Mouse (Mus musculus) hematopoietic multipotent progenitor cell, adult 10-12 weeks (in vitro differentiated cells): Measurements from ENCODE around the gene Acap1. TPM values are rescaled to one million over a fixed set of nuclear protein-coding genes. Genes with fewer than 3 reads are reported as not detected.

Experiments used
- polyA plus RNA-seq: library from polyadenylated mRNA; stranded (reverse); fragments of >175 nt; gene quantifications from 2 replicates; pipeline ENCODE4 v1.2.3, GENCODE M21; 2012; ENCODE audit warnings: low replicate concordance

Gene Acap1
- 193 and 275 TPM in 2 replicates for polyA plus RNA-seq

GRCm38 (mm10) chr11:69895291-69895690, at the start of gene Acap1:
Gene Acap1 (minus strand): TSS chr11:69895539.

GRCm38 (mm10) chr11:69935137-69935879, 40.0 kb upstream of the Acap1 start, which contains the start of gene Ybx2:
Gene Ybx2 (plus strand): TSS chr11:69935796.

GRCm38 (mm10) chr11:69921114-69922011, 26.0 kb upstream of the Acap1 start, which contains the start of gene Eif5a:
Gene Eif5a (minus strand): TSS chr11:69921958.

GRCm38 (mm10) chr11:69913554-69914371, 18.4 kb upstream of the Acap1 start, which contains the start of gene Gps2:
Gene Gps2 (plus strand): TSS chr11:69913888.

GRCm38 (mm10) chr11:69900471-69901405, 5.4 kb upstream of the Acap1 start, which contains the start of the genes 2810408A11Rik and Neurl4:
Gene 2810408A11Rik (minus strand): TSS chr11:69900987.
Gene Neurl4 (plus strand): TSS chr11:69901072.

GRCm38 (mm10) chr11:69880853-69881603, 14.3 kb downstream of the Acap1 start, which contains the start of gene Kctd11:
Gene Kctd11 (minus strand): TSS chr11:69881406.

GRCm38 (mm10) chr11:69877878-69878277, 17.5 kb downstream of the Acap1 start, which contains the start of gene Tmem95:
Gene Tmem95 (minus strand): TSS chr11:69878018.

GRCm38 (mm10) chr11:69858113-69858998, 37.0 kb downstream of the Acap1 start, which contains the start of gene Tnk1:
Gene Tnk1 (minus strand): TSS chr11:69858730.

GRCm38 (mm10) chr11:69846198-69846680, 49.1 kb downstream of the Acap1 start, which contains the start of gene Plscr3:
Gene Plscr3 (plus strand): TSS chr11:69846376.

GRCm38 (mm10) chr11:69837952-69838713, 57.2 kb downstream of the Acap1 start, which contains the start of gene Tmem256:
Gene Tmem256 (plus strand): TSS chr11:69838514.

GRCm38 (mm10) chr11:69837604-69837951, 57.8 kb downstream of the Acap1 start, which contains the start of gene Nlgn2:
Gene Nlgn2 (minus strand): TSS chr11:69837784.

Other genes with a start within 250 kb of the Acap1 start
- gene Sox15, start 240.2 kb downstream of the Acap1 start, polyA plus RNA-seq, result 0.34 and 0.66 TPM in 2 replicates
- 30.6 and 38.5 TPM in 2 replicates for gene Mpdu1, start 232.9 kb downstream of the Acap1 start, polyA plus RNA-seq
- 57.5 and 132 TPM in 2 replicates for gene Cd68, start 229.4 kb downstream of the Acap1 start, polyA plus RNA-seq
- gene Eif4a1, start 223.1 kb downstream of the Acap1 start, polyA plus RNA-seq, result 136 and 185 TPM in 2 replicates
- gene Senp3, start 213.5 kb downstream of the Acap1 start, polyA plus RNA-seq, result 60.8 and 121 TPM in 2 replicates
- gene Tnfsf13, start 209.8 kb downstream of the Acap1 start, polyA plus RNA-seq, result 2.6 and 5.5 TPM in 2 replicates
- 17.2 and 26.3 TPM in 2 replicates for gene Tnfsf12, start 199.7 kb downstream of the Acap1 start, polyA plus RNA-seq
- gene Tnfsfm13, start 199.4 kb downstream of the Acap1 start, polyA plus RNA-seq, result 5.4 and 13.6 TPM in 2 replicates
- 127 and 149 TPM in 2 replicates for gene Polr2a, start 136.9 kb downstream of the Acap1 start, polyA plus RNA-seq
- gene Slc35g3, start 133.6 kb downstream of the Acap1 start, polyA plus RNA-seq, result not detected in 2 replicates
- gene Zbtb4, start 129.6 kb downstream of the Acap1 start, polyA plus RNA-seq, result 133 and 229 TPM in 2 replicates
- gene Chrnb1, start 99.6 kb downstream of the Acap1 start, polyA plus RNA-seq, result 2.3 and 2.5 TPM in 2 replicates
- 0.86 and 1.1 TPM in 2 replicates for gene Fgf11, start 93.7 kb downstream of the Acap1 start, polyA plus RNA-seq
- gene Tmem102, start 89.9 kb downstream of the Acap1 start, polyA plus RNA-seq, result 0.17 and 0.45 TPM in 2 replicates
- not detected in 2 replicates for gene Gm39566, start 80.2 kb downstream of the Acap1 start, polyA plus RNA-seq
- not detected in 2 replicates for gene Spem2, start 77.1 kb downstream of the Acap1 start, polyA plus RNA-seq
- gene Spem1, start 73.4 kb downstream of the Acap1 start, polyA plus RNA-seq, result not detected in 2 replicates
- gene Nlgn2, start 57.8 kb downstream of the Acap1 start, polyA plus RNA-seq, result 3.5 and 7.7 TPM in 2 replicates
- gene Tmem256, start 57.0 kb downstream of the Acap1 start, polyA plus RNA-seq, result 239 and 507 TPM in 2 replicates
- gene Plscr3, start 49.2 kb downstream of the Acap1 start, polyA plus RNA-seq, result 37.9 and 61.0 TPM in 2 replicates
- gene Tnk1, start 36.8 kb downstream of the Acap1 start, polyA plus RNA-seq, result 1.7 TPM in 1 of 2 replicates, not detected in the other
- not detected in 2 replicates for gene Tmem95, start 17.5 kb downstream of the Acap1 start, polyA plus RNA-seq
- gene Kctd11, start 14.1 kb downstream of the Acap1 start, polyA plus RNA-seq, result 3.0 and 3.7 TPM in 2 replicates
- 1.1 and 1.5 TPM in 2 replicates for gene 2810408A11Rik, start 5.4 kb upstream of the Acap1 start, polyA plus RNA-seq
- gene Neurl4, start 5.5 kb upstream of the Acap1 start, polyA plus RNA-seq, result 67.4 and 137 TPM in 2 replicates
- 109 and 212 TPM in 2 replicates for gene Gps2, start 18.3 kb upstream of the Acap1 start, polyA plus RNA-seq
- 938 and 1,043 TPM in 2 replicates for gene Eif5a, start 26.4 kb upstream of the Acap1 start, polyA plus RNA-seq
- 0.54 and 2.7 TPM in 2 replicates for gene Ybx2, start 40.3 kb upstream of the Acap1 start, polyA plus RNA-seq
- gene Slc2a4, start 52.6 kb upstream of the Acap1 start, polyA plus RNA-seq, result 15.8 TPM in 1 of 2 replicates, not detected in the other
- 0.27 and 0.88 TPM in 2 replicates for gene Cldn7, start 69.2 kb upstream of the Acap1 start, polyA plus RNA-seq
- 123 and 255 TPM in 2 replicates for gene Ctdnep1, start 85.6 kb upstream of the Acap1 start, polyA plus RNA-seq
- 11.9 and 17.1 TPM in 2 replicates for gene Elp5, start 87.0 kb upstream of the Acap1 start, polyA plus RNA-seq
- 344 and 452 TPM in 2 replicates for gene Gabarap, start 95.6 kb upstream of the Acap1 start, polyA plus RNA-seq
- 67.4 and 84.5 TPM in 2 replicates for gene Phf23, start 100.2 kb upstream of the Acap1 start, polyA plus RNA-seq
- 49.3 and 51.4 TPM in 2 replicates for gene Dvl2, start 105.1 kb upstream of the Acap1 start, polyA plus RNA-seq
- gene Acadvl, start 119.9 kb upstream of the Acap1 start, polyA plus RNA-seq, result 24.5 and 32.0 TPM in 2 replicates
- gene Dlg4, start 121.4 kb upstream of the Acap1 start, polyA plus RNA-seq, result 12.5 and 18.5 TPM in 2 replicates
- not detected in 2 replicates for gene Asgr1, start 158.5 kb upstream of the Acap1 start, polyA plus RNA-seq
- 0.13 and 0.17 TPM in 2 replicates for gene Asgr2, start 197.1 kb upstream of the Acap1 start, polyA plus RNA-seq
- gene Mgl2, start 234.8 kb upstream of the Acap1 start, polyA plus RNA-seq, result 0.10 TPM in 1 of 2 replicates, not detected in the other